Mouse (Mus musculus) neural tube, embryonic 13.5 days (tissue): ENCODE data around the gene Cish. TPM values are rescaled to one million over a fixed set of nuclear protein-coding genes. Genes with fewer than 3 reads are reported as not detected.

ENCODE experiments used
- ATAC-seq: fragments of 200-750 bp; cut with Nextera tagmentation; 2 replicates; pipeline ENCODE4 v1.8.0; 2017; ENCODE audit warnings: low read depth, mild to moderate bottlenecking, moderate TSS enrichment, moderate library complexity
- H3K27ac ChIP-seq: fragments of 300-500 bp; sonication (generic); replicated peaks from 2 replicates; pipeline ENCODE4 v1.5.1; 2015; ENCODE audit warnings: moderate library complexity, mild to moderate bottlenecking, inconsistent platforms
- H3K27me3 ChIP-seq: fragments of 300-500 bp; sonication (generic); 2 replicates; pipeline ENCODE4 v1.6.1; 2015; ENCODE audit warnings: mild to moderate bottlenecking, inconsistent platforms
- H3K36me3 ChIP-seq: fragments of 300-500 bp; sonication (generic); 2 replicates; pipeline ENCODE4 v1.6.1; 2015; ENCODE audit warnings: mild to moderate bottlenecking, inconsistent platforms
- H3K4me1 ChIP-seq: fragments of 300-500 bp; sonication (generic); replicated peaks from 2 replicates; pipeline ENCODE4 v1.6.1; 2015; ENCODE audit warnings: inconsistent platforms
- H3K4me2 ChIP-seq: fragments of 300-500 bp; sonication (generic); 2 replicates; pipeline ENCODE4 v1.6.1; 2015; ENCODE audit warnings: inconsistent platforms, mild to moderate bottlenecking, moderate library complexity
- H3K4me3 ChIP-seq: fragments of 300-500 bp; sonication (generic); 2 replicates; pipeline ENCODE4 v1.5.1; 2015; ENCODE audit warnings: mild to moderate bottlenecking, inconsistent platforms
- H3K9ac ChIP-seq: fragments of 300-500 bp; sonication (generic); 2 replicates; pipeline ENCODE4 v1.6.1; 2015; ENCODE audit warnings: moderate library complexity, mild to moderate bottlenecking, inconsistent platforms
- H3K9me3 ChIP-seq: fragments of 300-500 bp; sonication (generic); 2 replicates; pipeline ENCODE4 v1.6.1; 2016; ENCODE audit warnings: inconsistent platforms
- WGBS: fragments of 180-500 bp; shearing (Covaris S2); methylation state at CpG from one replicate; pipeline ENCODE4 v1.1.7; 2015; 5-methylcytosine and 5-hydroxymethylcytosine counted together
- polyA plus RNA-seq: library from polyadenylated mRNA; unstranded; fragments of >200 nt; fragmentation: Nextera tagmentation; extraction: Ambion mirVana; gene quantifications from 2 replicates; pipeline ENCODE4 v1.2.1, GENCODE M21; 2015

Gene Cish
- polyA plus RNA-seq, 1 experiment from 2014 or later, result 8.7 TPM

DNA sequence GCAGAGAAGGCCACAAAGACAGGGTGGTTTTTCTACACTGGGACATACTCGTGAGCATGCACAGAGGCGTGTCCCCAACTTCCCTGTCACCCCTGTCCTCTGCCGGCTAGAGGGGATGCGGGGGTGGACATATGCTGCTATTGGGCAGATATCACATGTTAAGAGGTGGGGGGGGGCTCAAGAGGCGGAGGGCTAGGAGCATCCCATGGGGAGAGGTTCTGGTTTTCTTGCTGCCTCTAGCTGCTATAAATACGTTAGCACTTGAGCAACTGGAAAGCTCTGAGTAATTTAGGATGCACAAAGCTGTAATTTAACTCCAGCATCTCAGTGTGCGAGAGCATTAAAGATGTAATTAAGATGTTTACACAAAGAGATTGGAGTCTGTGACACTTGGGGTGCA lies 53.5 kb downstream of the Cish start:
- Histone ChIP-seq H3K36me3 (peaks cover 5% of the 10 kb centered on the region; the same call in 1 of the 2 replicates), H3K27ac (no peak overlapping the region; the same call in 1 of the 2 replicates), H3K9me3 (no peaks in the 10 kb centered on the region), H3K4me1 (peaks cover 7% of the 10 kb centered on the region; the same call in 1 of the 2 replicates), H3K27me3 (peaks cover 2% of the 10 kb centered on the region; the same call in 1 of the 2 replicates), H3K4me2 (no peak overlapping the region), H3K4me3 (no peak overlapping the region), H3K9ac (no peak overlapping the region)
- ATAC-seq, result no peak
- WGBS, result 43% methylated on average over 7 of the region's 7 CpGs

Other genes starting within 250 kb of the Cish start
- gene Dock3, start 64.1 kb upstream of the Cish start, polyA plus RNA-seq, result 14.6 TPM in 2 replicates
- 1.8 and 2.4 TPM in 2 replicates for gene Mapkapk3, start 6.1 kb upstream of the Cish start, polyA plus RNA-seq
- gene Hemk1, start 42.3 kb downstream of the Cish start, polyA plus RNA-seq, result 13.0 and 15.0 TPM in 2 replicates
- gene 6430571L13Rik, start 44.6 kb downstream of the Cish start, polyA plus RNA-seq, result 6.4 and 6.5 TPM in 2 replicates
- 8.1 and 8.6 TPM in 2 replicates for gene Cacna2d2, start 103.6 kb downstream of the Cish start, polyA plus RNA-seq
- gene Tmem115, start 237.9 kb downstream of the Cish start, polyA plus RNA-seq, result 43.4 and 44.4 TPM in 2 replicates
- 33.0 and 40.1 TPM in 2 replicates for gene Cyb561d2, start 246.2 kb downstream of the Cish start, polyA plus RNA-seq
- gene Nprl2, start 246.2 kb downstream of the Cish start, polyA plus RNA-seq, result 66.7 and 73.7 TPM in 2 replicates